Mouse (Mus musculus): ENCODE data around the gene Kifap3.

Kifap3 gene

DNA sequence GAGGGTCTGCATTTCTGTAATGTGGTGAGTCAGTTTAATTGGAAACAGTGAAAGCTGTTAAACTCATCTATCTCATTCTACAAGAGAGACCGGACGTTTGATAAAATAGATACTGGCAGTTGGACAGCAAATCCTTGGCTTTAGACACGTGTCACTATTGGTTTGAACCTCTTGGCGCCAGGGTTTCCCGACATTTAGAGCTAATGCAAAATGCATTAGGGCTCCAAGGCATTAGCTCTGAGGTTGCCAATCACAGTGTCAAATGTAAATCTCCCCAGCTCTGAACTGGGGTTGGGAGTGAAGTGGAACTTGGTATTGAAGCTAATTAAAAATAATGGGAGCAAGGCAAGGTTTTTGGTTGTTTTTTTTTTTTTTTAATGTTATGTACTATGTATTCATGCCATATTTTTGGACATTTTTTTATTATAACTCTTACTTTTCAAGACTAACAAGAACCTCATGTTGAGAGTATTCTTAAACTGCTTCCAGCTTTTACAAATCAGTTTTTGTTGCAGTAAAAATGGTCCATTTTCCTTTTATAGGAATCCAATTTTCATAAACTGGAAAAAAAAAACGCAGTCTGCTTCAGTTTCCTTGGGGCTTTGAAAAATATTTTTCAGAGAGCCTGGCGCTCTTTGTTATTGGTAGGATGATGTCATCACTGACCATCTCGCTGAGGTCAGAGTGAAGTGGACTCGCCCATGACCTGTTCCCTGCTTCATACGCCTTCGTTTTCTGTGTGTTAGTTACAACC, 114.6 kb downstream of the Kifap3 start:
- DNase-seq (ENCODE audit: low spot score) = no peak

DNA sequence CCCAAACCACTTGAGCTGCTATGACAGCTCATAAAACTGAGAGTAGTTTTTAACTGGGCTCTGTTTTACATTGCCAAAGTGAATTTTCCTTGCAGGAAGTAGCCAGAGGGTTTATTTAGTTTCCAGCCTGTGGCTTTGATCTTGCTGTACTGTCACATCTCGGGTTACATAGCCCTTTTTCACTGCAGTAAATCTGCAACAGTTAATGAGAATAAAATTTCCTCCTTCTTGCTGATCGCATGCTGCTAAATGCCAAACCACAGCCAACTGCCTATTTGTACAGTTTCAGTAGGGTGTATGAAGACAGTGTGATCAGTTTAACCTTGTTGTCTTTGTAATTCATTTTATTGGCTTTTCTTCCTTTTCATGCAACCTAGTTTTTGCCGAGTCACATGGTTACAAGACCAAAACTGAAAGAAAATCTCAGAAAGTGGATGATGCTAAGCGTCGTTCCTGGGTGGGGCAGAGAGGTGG, 118.9 kb downstream of the Kifap3 start:
- DNase-seq (ENCODE audit: low spot score) = no peak

GRCm38 (mm10) chr1:163899575-163899974, 120.2 kb downstream of the Kifap3 start:
- DNase-seq (ENCODE audit: low spot score) = no peak

- no peak for DNase-seq (ENCODE audit: low spot score)
Measured at GRCm38 (mm10) chr1:163900168-163900567, 120.8 kb downstream of the Kifap3 start.

DNA sequence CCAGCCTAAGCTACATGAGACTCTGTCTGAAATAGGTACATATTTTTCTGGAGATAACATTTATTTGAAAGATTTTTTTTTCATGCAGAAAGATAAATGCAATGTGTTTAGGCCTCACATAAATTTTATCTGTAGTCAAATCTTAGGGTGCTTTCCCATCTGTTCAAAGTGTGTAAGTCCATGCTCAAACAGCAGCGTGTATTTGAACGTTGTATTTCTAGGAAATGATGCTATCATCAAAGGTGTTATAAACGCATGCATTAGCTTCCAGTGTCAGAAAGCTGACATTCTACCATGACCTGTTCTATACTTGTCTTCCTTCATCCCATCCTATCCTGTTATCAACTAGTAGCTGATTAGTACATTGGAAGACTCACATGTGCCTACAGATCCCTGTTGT, 124.0 kb downstream of the Kifap3 start:
- DNase-seq (ENCODE audit: low spot score) = no peak

- no peak for DNase-seq (ENCODE audit: low spot score)
Measured at GRCm38 (mm10) chr1:163907007-163907811, 127.8 kb downstream of the Kifap3 start.

DNA sequence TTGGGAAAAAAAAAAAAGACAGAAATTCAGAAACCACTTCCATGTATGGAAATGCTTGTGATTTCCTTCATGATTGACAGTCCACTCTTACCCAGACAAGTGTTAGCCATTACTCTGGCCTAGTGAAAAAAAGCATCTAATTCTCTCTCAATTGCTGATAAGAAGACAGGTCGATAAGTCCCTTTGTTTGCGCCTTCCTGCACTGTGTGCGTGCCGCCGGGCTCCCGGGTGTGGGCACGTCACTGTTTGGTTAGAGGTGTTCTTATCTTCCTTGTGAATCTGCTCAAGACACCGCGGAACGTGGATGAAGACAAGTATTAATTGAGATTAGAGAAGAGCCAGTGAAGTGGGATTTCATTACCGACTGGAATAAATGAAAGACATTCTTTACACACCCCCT, 129.0 kb downstream of the Kifap3 start:
- no peak for DNase-seq (ENCODE audit: low spot score)

GRCm38 (mm10) chr1:163910343-163910742, 131.0 kb downstream of the Kifap3 start:
- DNase-seq (ENCODE audit: low spot score) = no peak

DNA sequence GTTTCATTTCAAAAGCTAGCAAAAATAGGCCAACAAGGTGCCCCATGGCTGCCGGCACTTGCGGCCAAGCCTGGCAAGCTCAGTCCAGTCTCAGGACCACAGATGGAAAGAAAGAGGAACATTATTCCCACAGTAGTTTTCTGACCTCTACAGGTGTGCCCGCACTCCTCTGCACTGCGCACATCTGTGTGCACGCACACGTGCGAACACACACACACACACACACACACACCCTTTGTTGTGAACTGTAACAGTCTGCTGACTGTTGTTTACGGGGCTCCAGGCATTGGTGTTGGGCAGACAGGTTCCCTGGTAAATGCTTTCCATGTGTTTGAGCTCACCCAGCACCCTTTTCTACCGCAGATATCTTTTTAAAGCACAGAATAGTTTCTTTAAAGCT, 131.4 kb downstream of the Kifap3 start:
- no peak for DNase-seq (ENCODE audit: low spot score)

DNA sequence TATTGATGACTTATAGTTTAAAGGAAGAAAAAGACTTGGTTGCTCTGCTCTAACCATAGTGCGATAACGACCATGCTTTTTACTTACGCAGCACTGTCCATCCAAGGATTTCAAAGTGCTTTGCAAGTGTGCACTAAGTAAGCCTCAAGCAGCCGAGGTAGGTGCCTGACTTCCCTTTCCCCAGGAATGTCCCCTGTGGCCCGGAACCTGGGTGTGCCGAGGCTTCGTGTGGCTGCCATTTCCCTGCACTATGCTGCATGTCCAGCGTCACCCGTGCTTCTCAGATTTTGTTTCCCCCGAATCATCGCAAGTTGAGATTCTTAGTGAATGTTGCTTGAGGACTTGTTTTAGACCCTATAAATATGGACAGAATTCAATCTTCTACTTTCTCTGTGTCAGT, 132.6 kb downstream of the Kifap3 start:
- DNase-seq (ENCODE audit: low spot score) = no peak

- DNase-seq (ENCODE audit: low spot score) = no peak
Measured at GRCm38 (mm10) chr1:163917349-163918160, 138.2 kb downstream of the Kifap3 start.

- no peak for DNase-seq (ENCODE audit: low spot score)
Measured at GRCm38 (mm10) chr1:163924093-163924492, 144.7 kb downstream of the Kifap3 start.

DNA sequence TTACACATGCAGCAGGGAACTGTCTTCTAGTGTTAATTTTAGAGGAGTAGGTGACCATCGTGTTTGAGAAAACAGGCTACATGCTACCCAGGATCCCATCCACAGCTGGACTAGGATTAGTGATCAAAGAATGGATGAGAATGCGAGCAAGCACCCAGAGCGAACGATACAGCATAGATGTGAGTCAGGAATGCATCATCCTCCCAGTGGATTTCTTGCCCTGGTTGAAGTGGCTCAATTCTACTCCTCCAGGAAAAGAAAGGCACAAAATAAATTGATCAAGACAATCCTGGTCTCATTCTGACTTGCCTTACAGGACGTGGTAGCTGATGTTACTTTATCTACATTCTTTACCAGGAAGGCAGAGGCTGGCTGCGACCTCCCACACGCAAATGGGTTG, 149.5 kb downstream of the Kifap3 start, which contains the start of gene Scyl3:
Scyl3 (plus strand) TSS at position 255 of the 400 bp plus-strand sequence.
- no peak for DNase-seq (ENCODE audit: low spot score)

DNA sequence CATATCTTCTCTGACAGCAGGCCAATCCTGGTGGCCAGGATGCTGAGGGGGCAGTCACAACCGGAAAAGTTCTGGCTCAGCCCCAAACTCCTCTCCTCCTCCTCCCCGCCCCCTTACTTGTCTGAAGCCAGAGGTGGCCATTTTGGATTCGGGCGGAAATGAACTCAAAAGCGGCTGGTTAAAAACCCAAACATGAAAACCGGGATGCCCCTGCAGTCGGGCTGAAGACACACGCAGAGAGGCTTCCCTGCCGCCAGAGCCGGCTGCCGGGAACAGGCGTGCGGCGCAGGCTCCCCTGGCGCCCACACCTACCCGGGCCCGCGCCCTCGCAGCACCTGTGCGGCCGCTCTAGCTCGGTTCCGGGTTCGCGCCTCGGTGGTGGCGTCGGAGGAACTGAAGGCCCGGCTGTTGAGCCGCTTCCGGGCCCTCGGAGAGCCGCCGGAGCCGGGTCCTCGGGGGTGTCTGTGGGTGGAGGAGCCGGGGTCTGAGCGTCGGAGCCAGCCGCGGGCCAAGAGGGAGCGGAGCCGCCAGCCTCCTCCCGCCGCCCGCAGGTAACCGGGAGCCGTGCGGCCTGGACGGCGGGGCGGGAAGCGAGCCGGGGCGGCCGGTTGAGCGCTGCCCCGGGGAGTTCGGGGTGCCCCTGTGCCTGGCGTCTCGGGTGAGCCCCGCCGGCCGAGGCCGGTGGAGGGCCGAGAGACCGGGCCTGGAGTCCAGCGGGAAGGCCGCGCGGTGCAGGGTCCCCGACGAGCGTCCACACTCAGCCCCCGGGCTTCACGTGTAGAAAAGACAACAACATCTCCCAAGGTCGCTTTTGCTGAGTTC, 150.5 kb downstream of the Kifap3 start:
- peak; percentile 83 for DNase-seq (ENCODE audit: low spot score)

- peak; percentile 60 for DNase-seq (ENCODE audit: low spot score)
Measured at GRCm38 (mm10) chr1:163930458-163930794, 151.0 kb downstream of the Kifap3 start.

DNA sequence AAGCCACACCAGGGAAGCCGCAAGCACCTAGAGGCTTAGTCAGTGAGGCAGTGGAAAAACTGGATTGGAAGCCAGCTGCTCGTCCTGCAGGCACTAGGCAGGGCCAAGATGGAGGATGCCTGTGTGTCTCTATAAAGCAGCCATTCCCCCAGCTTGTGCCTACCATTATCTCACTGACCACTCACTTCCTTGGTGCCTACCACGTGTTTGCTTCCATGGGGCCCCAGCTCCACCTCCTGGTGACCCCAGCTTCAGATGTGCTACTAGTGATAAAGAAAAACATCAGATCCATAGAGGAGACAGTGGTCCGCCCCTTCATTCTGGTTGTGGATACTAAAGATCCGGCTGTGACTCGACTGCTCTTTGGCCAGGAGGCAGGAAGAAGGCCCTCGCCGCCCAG, 152.4 kb downstream of the Kifap3 start:
- no peak for DNase-seq (ENCODE audit: low spot score)

- no peak for DNase-seq (ENCODE audit: low spot score)
Measured at GRCm38 (mm10) chr1:163934591-163934990, 155.2 kb downstream of the Kifap3 start.

- DNase-seq (ENCODE audit: low spot score) = no peak
Measured at GRCm38 (mm10) chr1:163942056-163942455, 162.7 kb downstream of the Kifap3 start.

- no peak for DNase-seq (ENCODE audit: low spot score)
Measured at GRCm38 (mm10) chr1:163953396-163953795, 174.0 kb downstream of the Kifap3 start.

DNA sequence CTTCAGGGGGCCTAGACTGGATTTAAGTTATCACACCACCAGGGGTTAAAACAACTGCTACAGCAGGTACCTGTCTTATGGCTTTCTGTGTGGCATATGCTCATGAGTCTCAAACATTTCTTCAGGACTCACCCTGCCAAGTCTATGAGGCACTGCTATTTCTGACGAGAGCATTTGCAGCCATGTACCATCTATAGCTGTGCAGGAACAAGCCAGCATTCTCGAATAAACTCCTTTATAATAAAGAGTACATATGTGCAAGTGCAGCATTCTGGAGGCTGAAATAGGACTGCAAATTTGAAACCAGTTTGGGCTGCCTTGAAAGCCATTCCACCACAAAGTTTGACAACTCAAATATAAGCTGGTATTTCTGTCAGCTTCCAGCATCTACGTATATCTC, 178.7 kb downstream of the Kifap3 start:
- DNase-seq (ENCODE audit: low spot score) = no peak

- DNase-seq (ENCODE audit: low spot score) = no peak
Measured at GRCm38 (mm10) chr1:163964008-163964689, 184.8 kb downstream of the Kifap3 start.
